Mouse (Mus musculus): ENCODE data around the gene Cds1. TPM values are rescaled to one million over a fixed set of nuclear protein-coding genes. Genes with fewer than 3 reads are reported as not detected.

The Cds1 gene
- polyA plus RNA-seq, 1 experiment from 2014 or later = 3.6 TPM

GRCm38 (mm10) chr5:101861786-101862571, 97.0 kb downstream of the Cds1 start:
- Histone ChIP-seq H3K4me3 (no peak overlapping the region), H3K27me3 (no peaks in the 10 kb centered on the region), H3K9ac (no peak overlapping the region), H3K4me1 (replicated peaks) (no peaks in the 10 kb centered on the region), H3K36me3 (peaks cover 89% of the 10 kb centered on the region), H3K9me3 (no peaks in the 10 kb centered on the region), H3K27ac (no peak overlapping the region), H3K4me2 (no peak overlapping the region)
- 92% methylated on average over 18 of the region's 18 CpGs for WGBS
- ATAC-seq (ENCODE audit: low FRiP score) = no peak

GRCm38 (mm10) chr5:101862651-101863050, 97.7 kb downstream of the Cds1 start:
- peaks cover 88% of the 10 kb centered on the region for H3K36me3 ChIP-seq
- no peak overlapping the region for H3K27ac ChIP-seq
- no peak for ATAC-seq (ENCODE audit: low FRiP score)
- H3K4me3 ChIP-seq = no peak overlapping the region
- 88% methylated on average over 8 of the region's 8 CpGs for WGBS
- no peak overlapping the region for H3K9ac ChIP-seq
- H3K27me3 ChIP-seq = no peaks in the 10 kb centered on the region
- no peak overlapping the region for H3K4me2 ChIP-seq
- no peaks in the 10 kb centered on the region for H3K4me1 ChIP-seq (replicated peaks)
- H3K9me3 ChIP-seq = no peaks in the 10 kb centered on the region

GRCm38 (mm10) chr5:101863946-101864345, 99.0 kb downstream of the Cds1 start:
- H3K36me3 ChIP-seq = peaks cover 87% of the 10 kb centered on the region
- no peak overlapping the region for H3K9ac ChIP-seq
- no peak overlapping the region for H3K4me3 ChIP-seq
- WGBS = 92% methylated on average over 6 of the region's 6 CpGs
- H3K4me2 ChIP-seq = no peak overlapping the region
- H3K27ac ChIP-seq = no peak overlapping the region
- H3K9me3 ChIP-seq = no peaks in the 10 kb centered on the region
- ATAC-seq (ENCODE audit: low FRiP score) = no peak
- H3K4me1 ChIP-seq (replicated peaks) = no peaks in the 10 kb centered on the region
- no peaks in the 10 kb centered on the region for H3K27me3 ChIP-seq

GRCm38 (mm10) chr5:101866722-101867121, 101.8 kb downstream of the Cds1 start:
- no peaks in the 10 kb centered on the region for H3K4me1 ChIP-seq (replicated peaks)
- H3K27ac ChIP-seq = no peak overlapping the region
- no peak overlapping the region for H3K4me3 ChIP-seq
- H3K9ac ChIP-seq = no peak overlapping the region
- no peaks in the 10 kb centered on the region for H3K9me3 ChIP-seq
- ATAC-seq (ENCODE audit: low FRiP score) = no peak
- WGBS = 86% methylated on average over 2 of the region's 2 CpGs
- H3K4me2 ChIP-seq = no peak overlapping the region
- peaks cover 92% of the 10 kb centered on the region for H3K36me3 ChIP-seq
- no peaks in the 10 kb centered on the region for H3K27me3 ChIP-seq

Other genes starting within 250 kb of the Cds1 start
- 8.1 and 12.2 TPM in 2 replicates for gene Nkx6-1, start 100.1 kb upstream of the Cds1 start, polyA plus RNA-seq (2015; fragmentation: Nextera tagmentation; extraction: Ambion mirVana)